Mouse (Mus musculus): ENCODE data around the gene Gm867. TPM values are rescaled to one million over a fixed set of nuclear protein-coding genes. Genes with fewer than 3 reads are reported as not detected.
A peak's percentile ranks its signal among the peaks of the same experiment; 100 is the strongest.

Gene Gm867
- 25.1 and 27.1 TPM in 2 replicates for polyA plus RNA-seq (2015; fragmentation: Nextera tagmentation; extraction: Ambion mirVana)

DNA sequence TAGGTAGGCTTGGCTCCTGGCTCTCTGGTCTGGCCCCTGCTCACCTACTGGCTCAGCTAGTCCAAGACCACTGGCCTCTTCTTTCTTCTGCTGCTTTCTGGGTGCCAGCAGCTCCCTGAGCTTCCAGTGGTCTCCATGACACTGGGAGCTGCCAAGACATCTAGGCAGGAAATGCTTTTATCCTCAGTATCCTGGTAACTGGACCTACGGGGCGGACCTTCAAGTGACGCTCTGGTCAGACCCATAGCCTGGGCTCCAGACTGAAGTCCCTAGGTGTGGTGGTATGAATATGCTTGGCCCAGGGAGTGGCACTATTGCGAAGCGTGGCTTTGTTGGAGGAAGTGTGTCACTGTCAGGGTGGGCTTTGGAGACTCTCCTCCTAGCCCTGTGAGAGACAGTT is at the start of gene Gm867:
Gene Gm867, minus strand, starts transcription at position 153 of the 400 bp plus-strand sequence.
- Histone ChIP-seq H3K9me3 (replicated peaks) (no peaks in the 10 kb centered on the region), H3K9ac (peak within 1 kb of the TSS; percentile 77), H3K27ac (replicated peaks) (peak within 1 kb of the TSS; percentile 93), H3K4me2 (peak within 1 kb of the TSS; percentile 97), H3K4me1 (replicated peaks) (peaks cover 59% of the 10 kb centered on the region), H3K36me3 (replicated peaks) (peaks cover 15% of the 10 kb centered on the region), H3K27me3 (0 out of 2 replicates have a peak, but pooled peaks cover 7% of the 10 kb centered on the region), H3K4me3 (replicated peaks) (peak within 1 kb of the TSS; percentile 71)
- no peak for ATAC-seq (ENCODE audit: insufficient read depth)
- 79% methylated on average over 5 of the region's 5 CpGs for WGBS (ENCODE audit: insufficient replicate concordance)

GRCm38 (mm10) chr10:75979432-75979831 is 39.0 kb upstream of the Gm867 start:
- no peak overlapping the region for H3K4me3 ChIP-seq (replicated peaks)
- H3K9ac ChIP-seq: no peak overlapping the region
- no peak overlapping the region for H3K4me2 ChIP-seq
- 68% methylated on average over 3 of the region's 3 CpGs for WGBS (ENCODE audit: insufficient replicate concordance)
- no peak for ATAC-seq (ENCODE audit: insufficient read depth)
- H3K9me3 ChIP-seq (replicated peaks): no peaks in the 10 kb centered on the region
- no peaks in the 10 kb centered on the region for H3K27me3 ChIP-seq
- H3K36me3 ChIP-seq (replicated peaks): no peaks in the 10 kb centered on the region
- H3K4me1 ChIP-seq (replicated peaks): peaks cover 8% of the 10 kb centered on the region
- no peak overlapping the region for H3K27ac ChIP-seq (replicated peaks)

DNA sequence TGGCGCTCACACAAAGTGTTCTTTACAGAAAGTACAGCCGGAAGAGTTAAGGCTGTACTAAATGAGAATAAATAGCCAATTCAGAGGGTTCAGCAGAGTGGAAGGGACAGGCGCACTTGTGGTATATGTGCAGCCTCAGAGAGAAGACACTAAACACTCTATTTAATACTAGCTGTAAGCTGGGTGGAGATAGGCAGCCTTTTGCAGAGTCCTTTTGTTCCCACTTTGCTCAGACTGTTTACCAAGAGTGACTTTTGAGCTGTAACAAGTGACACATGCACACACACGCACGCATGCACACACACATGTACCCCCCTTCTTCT is 38.3 kb upstream of the Gm867 start:
- Histone ChIP-seq H3K36me3 (replicated peaks) (no peaks in the 10 kb centered on the region), H3K27me3 (no peaks in the 10 kb centered on the region), H3K4me2 (no peak overlapping the region), H3K27ac (replicated peaks) (no peak overlapping the region), H3K4me1 (replicated peaks) (peaks cover 8% of the 10 kb centered on the region), H3K9me3 (replicated peaks) (no peaks in the 10 kb centered on the region), H3K9ac (no peak overlapping the region), H3K4me3 (replicated peaks) (no peak overlapping the region)
- ATAC-seq (ENCODE audit: insufficient read depth): no peak
- WGBS (ENCODE audit: insufficient replicate concordance): 69% methylated on average over 5 of the region's 5 CpGs

DNA sequence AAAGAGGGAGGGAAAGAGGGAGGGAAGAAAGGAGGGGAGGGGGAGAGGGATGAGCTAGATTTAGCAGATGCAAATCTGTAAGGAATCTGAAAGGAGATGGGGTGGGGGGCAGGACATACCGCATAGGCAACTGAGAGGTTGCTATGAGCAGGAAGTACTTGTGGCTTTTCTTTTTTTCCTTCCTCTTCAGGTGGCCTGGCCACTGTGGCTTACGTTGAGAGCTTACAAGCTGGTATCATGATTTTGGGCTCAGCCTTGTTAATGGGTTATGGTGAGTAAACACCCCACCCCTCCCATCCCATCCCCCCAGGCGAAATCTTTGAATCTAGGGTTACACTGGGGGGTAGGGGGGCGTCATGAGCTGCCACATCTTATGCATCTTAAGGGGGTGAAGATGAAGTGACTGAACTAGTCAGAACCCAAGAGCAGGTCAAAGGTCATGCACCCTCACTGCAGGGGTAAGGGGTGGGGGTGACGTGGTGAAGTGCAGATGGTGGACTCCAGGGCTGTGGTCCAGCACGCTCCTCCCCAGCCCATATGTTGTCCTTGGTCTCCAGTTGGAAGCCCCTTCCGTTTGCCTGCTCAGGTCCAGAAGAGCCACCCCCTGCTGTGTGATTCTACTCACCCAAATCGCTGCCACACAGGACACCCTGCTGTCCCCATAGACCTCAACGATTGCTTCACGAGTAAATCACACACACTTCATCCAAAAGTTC is 37.8 kb upstream of the Gm867 start:
- no peak for ATAC-seq (ENCODE audit: insufficient read depth)
- Histone ChIP-seq H3K27ac (replicated peaks) (no peak overlapping the region), H3K4me1 (replicated peaks) (peaks cover 5% of the 10 kb centered on the region), H3K9ac (no peak overlapping the region), H3K4me3 (replicated peaks) (no peak overlapping the region), H3K27me3 (no peaks in the 10 kb centered on the region), H3K9me3 (replicated peaks) (no peaks in the 10 kb centered on the region), H3K4me2 (no peak overlapping the region), H3K36me3 (replicated peaks) (no peaks in the 10 kb centered on the region)
- WGBS (ENCODE audit: insufficient replicate concordance): 24% methylated on average over 10 of the region's 10 CpGs

DNA sequence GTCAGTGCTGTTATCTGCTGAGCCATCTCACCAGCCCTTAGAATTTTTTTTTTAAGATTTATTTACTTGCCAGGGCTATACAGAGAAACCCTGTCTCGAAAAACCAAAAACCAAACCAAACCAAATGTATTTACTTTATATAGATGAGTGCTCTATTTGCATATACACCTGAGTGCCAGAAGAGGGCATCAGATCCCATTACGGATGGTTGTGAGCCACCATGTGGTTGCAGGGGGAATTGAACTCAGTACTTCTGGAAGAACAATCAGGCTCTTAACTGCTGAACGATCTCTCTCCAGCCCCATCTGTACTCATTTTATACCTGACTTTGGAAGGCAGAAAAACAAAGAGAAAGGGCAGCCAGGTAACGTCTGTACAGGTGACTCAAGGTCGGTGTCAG is 34.7 kb upstream of the Gm867 start:
- no peak overlapping the region for H3K4me3 ChIP-seq (replicated peaks)
- H3K9ac ChIP-seq: no peak overlapping the region
- no peak for ATAC-seq (ENCODE audit: insufficient read depth)
- H3K27ac ChIP-seq (replicated peaks): no peak overlapping the region
- 0 out of 2 replicates have a peak, but pooled peaks cover 3% of the 10 kb centered on the region for H3K4me1 ChIP-seq (replicated peaks)
- H3K27me3 ChIP-seq: no peaks in the 10 kb centered on the region
- no peaks in the 10 kb centered on the region for H3K36me3 ChIP-seq (replicated peaks)
- WGBS (ENCODE audit: insufficient replicate concordance): 59% methylated on average over 5 of the region's 5 CpGs
- no peak overlapping the region for H3K4me2 ChIP-seq
- H3K9me3 ChIP-seq (replicated peaks): no peaks in the 10 kb centered on the region

DNA sequence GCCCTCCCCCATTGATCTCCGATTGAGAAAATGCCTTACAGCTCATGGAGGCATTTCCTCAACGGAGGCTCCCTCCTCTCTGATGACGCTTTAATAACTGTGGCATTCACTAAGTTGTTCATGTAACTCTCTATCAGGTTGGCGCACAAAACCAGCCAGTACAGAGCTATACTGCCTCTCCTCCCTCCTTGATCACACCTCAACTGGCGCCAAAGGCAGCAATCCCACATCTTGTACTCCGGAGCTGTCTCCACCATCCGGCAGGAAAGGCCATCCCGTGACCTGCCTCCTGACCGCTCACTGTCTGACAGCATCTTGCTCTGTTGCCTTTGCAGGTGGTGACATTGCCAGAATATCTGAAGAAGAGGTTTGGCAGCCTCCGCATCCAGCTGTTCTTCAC is 33.4 kb upstream of the Gm867 start:
- Histone ChIP-seq H3K9ac (no peak overlapping the region), H3K4me1 (replicated peaks) (0 out of 2 replicates have a peak, but pooled peaks cover 3% of the 10 kb centered on the region), H3K27me3 (no peaks in the 10 kb centered on the region), H3K4me2 (no peak overlapping the region), H3K4me3 (replicated peaks) (no peak overlapping the region), H3K27ac (replicated peaks) (no peak overlapping the region), H3K9me3 (replicated peaks) (no peaks in the 10 kb centered on the region), H3K36me3 (replicated peaks) (no peaks in the 10 kb centered on the region)
- no peak for ATAC-seq (ENCODE audit: insufficient read depth)
- WGBS (ENCODE audit: insufficient replicate concordance): 77% methylated on average over 10 of the region's 10 CpGs

DNA sequence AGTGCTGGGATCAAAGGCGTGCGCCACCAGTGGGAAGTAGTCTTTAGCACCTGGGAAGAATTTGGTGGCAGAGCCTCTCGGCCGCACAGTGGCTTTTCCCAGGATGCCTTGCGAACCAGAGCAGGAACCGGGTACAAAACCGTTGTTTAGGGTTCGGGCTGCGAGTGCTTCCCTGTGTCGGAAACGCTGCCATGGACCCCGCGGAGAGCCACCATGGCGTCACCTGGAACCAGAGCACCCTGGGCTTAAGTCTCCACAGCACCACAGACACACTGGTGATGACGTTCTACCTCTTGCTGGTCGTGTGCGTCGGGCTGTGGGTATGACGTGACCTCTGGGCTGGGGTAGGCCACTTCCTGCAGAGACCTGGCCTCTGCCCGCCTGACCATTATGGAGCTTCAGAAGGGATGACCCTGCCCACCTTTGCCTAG is 13.9 kb upstream of the Gm867 start, which contains the start of gene Gm5134:
Gene Gm5134, plus strand, starts transcription at position 134 of the 431 bp plus-strand sequence.
- ATAC-seq (ENCODE audit: insufficient read depth): no peak
- H3K4me1 ChIP-seq (replicated peaks): peaks cover 13% of the 10 kb centered on the region
- peak within 1 kb of the TSS; percentile 64 for H3K4me2 ChIP-seq
- peaks cover 49% of the 10 kb centered on the region for H3K27me3 ChIP-seq
- no peak within 1 kb of the TSS for H3K27ac ChIP-seq (replicated peaks)
- H3K9ac ChIP-seq: 0 out of 2 replicates have a peak within 1 kb of the TSS, but pooled peaks have one; percentile 30
- H3K4me3 ChIP-seq (replicated peaks): peak within 1 kb of the TSS; percentile 47
- WGBS (ENCODE audit: insufficient replicate concordance): 21% methylated on average over 20 of the region's 20 CpGs
- no peaks in the 10 kb centered on the region for H3K9me3 ChIP-seq (replicated peaks)
- H3K36me3 ChIP-seq (replicated peaks): no peaks in the 10 kb centered on the region

- 3% methylated on average over 13 of the region's 13 CpGs for WGBS (ENCODE audit: insufficient replicate concordance)
- peak overlapping the region; percentile 49 for H3K4me3 ChIP-seq (replicated peaks)
- H3K4me2 ChIP-seq: peak overlapping the region; percentile 65
- peaks cover 74% of the 10 kb centered on the region for H3K27me3 ChIP-seq
- H3K9ac ChIP-seq: no peak overlapping the region
- H3K4me1 ChIP-seq (replicated peaks): peaks cover 13% of the 10 kb centered on the region
- ATAC-seq (ENCODE audit: insufficient read depth): no peak
- no peaks in the 10 kb centered on the region for H3K9me3 ChIP-seq (replicated peaks)
- no peak overlapping the region for H3K27ac ChIP-seq (replicated peaks)
- H3K36me3 ChIP-seq (replicated peaks): no peaks in the 10 kb centered on the region
Observed at GRCm38 (mm10) chr10:75951424-75952050, 11.1 kb upstream of the Gm867 start.

- 3% methylated on average over 19 of the region's 23 CpGs for WGBS (ENCODE audit: insufficient replicate concordance)
- H3K9ac ChIP-seq: no peak overlapping the region
- H3K27me3 ChIP-seq: peaks cover 75% of the 10 kb centered on the region
- H3K4me3 ChIP-seq (replicated peaks): peak overlapping the region; percentile 49
- peak; percentile 31 for ATAC-seq (ENCODE audit: insufficient read depth)
- no peak overlapping the region for H3K27ac ChIP-seq (replicated peaks)
- H3K4me1 ChIP-seq (replicated peaks): peaks cover 13% of the 10 kb centered on the region
- H3K4me2 ChIP-seq: peak overlapping the region; percentile 65
- H3K9me3 ChIP-seq (replicated peaks): no peaks in the 10 kb centered on the region
- no peaks in the 10 kb centered on the region for H3K36me3 ChIP-seq (replicated peaks)
Observed at GRCm38 (mm10) chr10:75950791-75951210, 10.3 kb upstream of the Gm867 start.

DNA sequence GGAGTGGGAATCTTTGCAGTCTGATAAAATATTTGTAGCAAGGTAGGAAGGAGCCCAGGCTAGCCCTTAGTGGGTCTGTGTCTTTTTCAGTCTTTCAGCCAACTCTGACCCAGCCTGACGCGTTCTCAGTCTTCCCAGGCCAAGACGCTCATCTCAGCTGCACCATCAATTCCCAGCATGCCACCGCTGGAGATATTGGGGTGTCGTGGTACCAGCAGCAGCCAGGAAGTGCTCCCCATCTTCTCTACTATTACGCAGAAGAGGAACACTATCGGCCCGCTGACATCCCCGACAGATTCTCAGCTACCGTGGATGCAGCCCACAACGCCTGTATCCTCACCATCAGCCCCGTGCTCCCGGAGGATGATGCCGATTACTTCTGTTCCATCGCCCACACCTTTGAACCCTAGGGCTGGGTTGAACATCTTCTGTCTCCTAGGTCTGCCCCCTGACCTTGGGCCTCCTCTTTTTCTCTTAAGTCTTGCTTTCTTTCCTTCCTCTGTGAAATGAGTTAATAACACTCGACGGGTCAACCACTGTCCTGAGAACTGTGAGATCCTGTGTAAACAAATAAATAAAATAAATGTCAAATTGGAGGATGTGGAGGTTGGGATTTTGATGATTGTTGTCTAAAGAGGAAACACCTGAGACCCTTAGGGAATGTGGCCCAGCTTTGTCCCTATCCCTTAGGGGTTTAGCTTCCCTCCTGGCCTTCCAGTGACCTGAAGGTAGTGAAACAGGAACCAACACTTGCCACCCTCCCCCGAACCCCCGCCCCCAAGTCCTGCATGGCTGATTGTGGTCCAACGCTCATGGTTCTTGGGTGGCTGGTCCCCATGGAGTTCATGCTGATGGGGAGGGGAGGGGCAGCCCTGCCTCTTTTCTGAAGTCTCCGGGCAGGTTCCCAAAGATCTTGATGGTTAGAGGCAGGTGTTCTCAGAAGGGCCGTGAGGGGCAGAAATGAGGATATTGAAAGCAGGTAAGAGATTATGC is 8.9 kb upstream of the Gm867 start:
- Histone ChIP-seq H3K27me3 (peaks cover 77% of the 10 kb centered on the region), H3K4me1 (replicated peaks) (peaks cover 13% of the 10 kb centered on the region), H3K9me3 (replicated peaks) (no peaks in the 10 kb centered on the region), H3K4me2 (no peak overlapping the region), H3K9ac (no peak overlapping the region), H3K27ac (replicated peaks) (no peak overlapping the region), H3K4me3 (replicated peaks) (no peak overlapping the region), H3K36me3 (replicated peaks) (no peaks in the 10 kb centered on the region)
- ATAC-seq (ENCODE audit: insufficient read depth): no peak
- 66% methylated on average over 22 of the region's 22 CpGs for WGBS (ENCODE audit: insufficient replicate concordance)

GRCm38 (mm10) chr10:75948079-75948478 is 7.6 kb upstream of the Gm867 start:
- Histone ChIP-seq H3K9ac (no peak overlapping the region), H3K36me3 (replicated peaks) (no peaks in the 10 kb centered on the region), H3K4me3 (replicated peaks) (no peak overlapping the region), H3K9me3 (replicated peaks) (no peaks in the 10 kb centered on the region), H3K4me2 (no peak overlapping the region), H3K4me1 (replicated peaks) (peaks cover 12% of the 10 kb centered on the region), H3K27me3 (peaks cover 64% of the 10 kb centered on the region), H3K27ac (replicated peaks) (no peak overlapping the region)
- 46% methylated on average over 5 of the region's 5 CpGs for WGBS (ENCODE audit: insufficient replicate concordance)
- ATAC-seq (ENCODE audit: insufficient read depth): no peak

Measured in liver, embryonic 15.5 days (tissue).